Mouse (Mus musculus) cerebral cortex, adult 2 months (tissue): ENCODE data around the gene Cd248.

Source experiments
- WGBS: fragments of 180-500 bp; shearing (Covaris S2); methylation state at CpG from one replicate; pipeline ENCODE4 v1.1.7; 2018; 5-methylcytosine and 5-hydroxymethylcytosine counted together

Gene Cd248

GRCm38 (mm10) chr19:5107556-5108270 is 39.8 kb downstream of the Cd248 start:
- WGBS = 64% methylated on average over 18 of the region's 18 CpGs

GRCm38 (mm10) chr19:5108271-5108575 is 40.3 kb downstream of the Cd248 start:
- 29% methylated on average over 5 of the region's 5 CpGs for WGBS

GRCm38 (mm10) chr19:5108702-5109101 is 40.8 kb downstream of the Cd248 start:
- 64% methylated on average over 4 of the region's 4 CpGs for WGBS

- 72% methylated on average over 19 of the region's 19 CpGs for WGBS
These were observed 42.0 kb downstream of the Cd248 start for GRCm38 (mm10) chr19:5109659-5110453.

GRCm38 (mm10) chr19:5113783-5114182 is 45.9 kb downstream of the Cd248 start:
- WGBS = 70% methylated on average over 7 of the region's 7 CpGs

GRCm38 (mm10) chr19:5117494-5118383 is 49.9 kb downstream of the Cd248 start:
- WGBS = 1% methylated on average over 78 of the region's 83 CpGs

GRCm38 (mm10) chr19:5118384-5118698 is 50.5 kb downstream of the Cd248 start, which contains the start of gene Klc2:
Gene Klc2 (minus strand): TSS chr19:5118560.
- WGBS = 2% methylated on average over 18 of the region's 18 CpGs
